Mouse (Mus musculus) liver, adult 2 months (tissue): ENCODE data around the gene Tlk1. TPM values are rescaled to one million over a fixed set of nuclear protein-coding genes. Genes with fewer than 3 reads are reported as not detected.

Experiments
- DNase-seq: peaks from one replicate; pipeline ENCODE4 v3.0.0-alpha.2; 2011; ENCODE audit warnings: low read depth, low spot score; ENCODE audit errors: extremely low read depth
- H3K27ac ChIP-seq: fragments of 200-500 bp; replicated peaks from 2 replicates; pipeline ENCODE4 v1.5.1; 2012; ENCODE audit warnings: low read depth, mild to moderate bottlenecking, control low read depth, inconsistent platforms, low read length; ENCODE audit not compliant: insufficient read depth
- H3K27me3 ChIP-seq: fragments of 200-500 bp; 2 replicates; pipeline ENCODE4 v1.6.1; 2012; ENCODE audit warnings: mild to moderate bottlenecking, moderate library complexity, low read length, inconsistent platforms; ENCODE audit not compliant: control insufficient read depth, insufficient read depth
- H3K36me3 ChIP-seq: fragments of 200-500 bp; 2 replicates; pipeline ENCODE4 v1.6.1; 2012; ENCODE audit warnings: low read length, inconsistent platforms; ENCODE audit not compliant: control insufficient read depth, insufficient read depth
- H3K4me1 ChIP-seq: fragments of 200-500 bp; 2 replicates; pipeline ENCODE4 v1.6.1; 2011; ENCODE audit warnings: low read length; ENCODE audit not compliant: control insufficient read depth, insufficient read depth
- H3K4me3 ChIP-seq: fragments of 200-500 bp; 2 replicates; pipeline ENCODE4 v1.5.1; 2011; ENCODE audit warnings: low read depth, mild to moderate bottlenecking, control low read depth, low read length, moderate library complexity; ENCODE audit not compliant: insufficient read depth
- H3K79me2 ChIP-seq: fragments of 200-500 bp; 2 replicates; pipeline ENCODE4 v1.6.1; 2012; ENCODE audit warnings: inconsistent platforms, mild to moderate bottlenecking, low read length, moderate library complexity; ENCODE audit not compliant: control insufficient read depth, insufficient read depth
- H3K9ac ChIP-seq: fragments of 200-500 bp; 2 replicates; pipeline ENCODE4 v1.6.1; 2012; ENCODE audit warnings: low read depth, mild to moderate bottlenecking, control low read depth, inconsistent platforms, low read length
- CTCF ChIP-seq: fragments of 200-500 bp; IDR thresholded peaks from 2 replicates; pipeline ENCODE4 v1.5.1; 2011; ENCODE audit warnings: low read depth, low read length, control low read depth
- POLR2A ChIP-seq: fragments of 200-500 bp; IDR thresholded peaks from 2 replicates; pipeline ENCODE4 v1.6.1; 2011; ENCODE audit warnings: low read length, control low read depth; ENCODE audit not compliant: insufficient read depth; ENCODE audit errors: extremely low read depth
- WGBS: fragments of 180-500 bp; shearing (Covaris S2); methylation state at CpG from one replicate; pipeline ENCODE4 v1.1.7; 2018; 5-methylcytosine and 5-hydroxymethylcytosine counted together
- polyA plus RNA-seq: library from polyadenylated mRNA; depleted of rRNA; stranded (reverse); fragments of >200 nt; gene quantifications from 2 replicates; pipeline ENCODE4 v1.2.3, GENCODE M21; 2012
- total RNA-seq: library from RNA; depleted of rRNA; stranded (reverse); fragments of >200 nt; gene quantifications from 2 replicates; pipeline ENCODE4 v1.2.3, GENCODE M21; 2014

Tlk1 gene
- total and polyA plus RNA-seq, 2 experiments: 5.6 to 21.4 TPM

DNA sequence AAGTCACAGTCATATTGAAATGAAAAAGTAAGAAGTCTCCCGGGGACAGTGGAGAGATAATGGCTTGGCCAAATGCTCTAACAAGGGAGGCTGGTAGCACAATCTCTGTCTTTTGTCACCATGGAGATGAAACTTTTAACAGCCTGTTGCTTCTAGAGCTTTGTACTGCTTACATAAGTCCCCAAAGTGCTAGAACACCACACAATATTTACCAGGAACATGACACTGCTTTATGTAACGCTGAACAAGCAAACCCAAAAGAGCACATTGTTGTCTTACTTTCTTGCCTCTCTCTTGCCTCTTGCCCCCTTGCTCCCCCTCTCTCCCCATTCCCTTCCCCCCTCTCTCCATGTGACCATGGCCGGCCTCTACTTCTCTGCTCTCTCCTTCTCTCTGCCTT is 41.7 kb upstream of the Tlk1 start:
- Histone ChIP-seq H3K79me2 (no peaks in the 10 kb centered on the region), H3K9ac (no peak overlapping the region), H3K4me1 (peaks cover 3% of the 10 kb centered on the region; the same call in 1 of the 2 replicates), H3K27me3 (no peaks in the 10 kb centered on the region), H3K36me3 (no peaks in the 10 kb centered on the region), H3K4me3 (no peak overlapping the region), H3K27ac (no peak overlapping the region)
- no peak for TF ChIP-seq CTCF
- no peak for TF ChIP-seq POLR2A
- WGBS: 76% methylated on average over 3 of the region's 3 CpGs
- DNase-seq: peak; percentile 26

DNA sequence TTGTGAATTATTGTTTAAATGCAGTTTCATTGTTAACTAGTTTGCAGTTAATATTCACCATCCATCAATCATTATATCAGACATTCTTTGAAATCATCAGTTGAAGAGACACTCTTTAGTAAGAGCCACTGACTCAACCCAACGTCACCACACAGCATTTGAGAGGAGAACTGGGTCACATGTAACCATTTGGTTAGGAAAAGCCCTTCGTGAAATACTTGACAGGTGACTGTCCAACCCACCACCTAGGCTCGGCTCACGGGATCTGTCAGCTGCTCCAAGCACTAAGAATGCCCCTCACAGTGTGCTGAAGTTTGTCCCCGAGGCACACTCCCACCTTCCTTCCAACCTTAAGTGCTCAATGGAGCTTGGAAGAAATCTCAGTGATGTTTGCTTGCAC is 37.4 kb upstream of the Tlk1 start:
- WGBS: 91% methylated on average over 5 of the region's 5 CpGs
- no peaks in the 10 kb centered on the region; the same call in 1 of the 2 replicates for H3K4me1 ChIP-seq
- no peak overlapping the region for H3K9ac ChIP-seq
- H3K4me3 ChIP-seq: no peak overlapping the region
- no peaks in the 10 kb centered on the region for H3K27me3 ChIP-seq
- no peak for DNase-seq
- no peaks in the 10 kb centered on the region for H3K79me2 ChIP-seq
- no peak overlapping the region for H3K27ac ChIP-seq
- no peaks in the 10 kb centered on the region for H3K36me3 ChIP-seq
- TF ChIP-seq CTCF (no peak), POLR2A (no peak)

DNA sequence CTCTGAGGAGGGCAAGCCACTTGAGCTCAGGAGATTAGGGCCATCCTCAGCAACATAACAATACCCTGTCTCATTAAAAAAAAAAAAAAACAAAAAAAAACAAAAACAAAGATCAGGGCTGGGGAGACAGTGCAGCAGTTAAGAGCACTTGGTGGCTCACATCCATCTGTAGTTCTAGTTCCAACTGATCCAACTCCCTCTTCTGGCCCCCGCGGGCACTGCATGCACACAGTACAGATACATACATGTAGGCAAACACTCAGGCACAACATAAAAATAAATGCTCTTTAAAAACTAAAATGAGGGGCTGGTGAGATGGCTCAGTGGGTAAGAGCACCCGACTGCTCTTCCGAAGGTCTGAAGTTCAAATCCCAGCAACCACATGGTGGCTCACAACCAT is 34.2 kb upstream of the Tlk1 start:
- Histone ChIP-seq H3K79me2 (no peaks in the 10 kb centered on the region), H3K4me1 (no peaks in the 10 kb centered on the region), H3K27ac (no peak overlapping the region), H3K9ac (no peak overlapping the region), H3K4me3 (no peak overlapping the region), H3K36me3 (no peaks in the 10 kb centered on the region), H3K27me3 (no peaks in the 10 kb centered on the region)
- DNase-seq: no peak
- WGBS: 97% methylated on average over 4 of the region's 4 CpGs
- TF ChIP-seq POLR2A: no peak
- no peak for TF ChIP-seq CTCF

DNA sequence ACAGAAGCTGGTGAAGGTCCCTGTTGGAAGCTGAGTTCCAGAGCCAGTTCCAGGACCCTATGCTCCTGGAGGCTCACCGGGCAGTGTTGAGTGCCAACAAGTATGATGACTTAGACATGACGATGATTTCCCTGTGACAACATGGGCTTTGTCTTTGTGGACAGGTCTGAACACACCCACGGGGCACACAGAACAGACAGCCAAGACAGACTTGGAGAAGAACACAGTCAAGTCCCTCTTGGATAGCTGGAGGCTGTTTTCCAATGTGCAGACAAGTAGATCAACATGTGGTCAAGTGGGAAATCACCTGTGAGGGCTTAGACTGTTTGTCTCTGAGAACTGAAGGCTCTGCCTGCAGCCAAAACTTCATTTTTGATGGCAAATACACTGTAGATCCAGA is 31.4 kb upstream of the Tlk1 start:
- Histone ChIP-seq H3K9ac (no peak overlapping the region), H3K36me3 (no peaks in the 10 kb centered on the region), H3K27ac (no peak overlapping the region), H3K79me2 (no peaks in the 10 kb centered on the region), H3K4me3 (no peak overlapping the region), H3K27me3 (no peaks in the 10 kb centered on the region), H3K4me1 (no peaks in the 10 kb centered on the region)
- 98% methylated on average over 3 of the region's 3 CpGs for WGBS
- no peak for TF ChIP-seq POLR2A
- no peak for TF ChIP-seq CTCF
- DNase-seq: no peak

DNA sequence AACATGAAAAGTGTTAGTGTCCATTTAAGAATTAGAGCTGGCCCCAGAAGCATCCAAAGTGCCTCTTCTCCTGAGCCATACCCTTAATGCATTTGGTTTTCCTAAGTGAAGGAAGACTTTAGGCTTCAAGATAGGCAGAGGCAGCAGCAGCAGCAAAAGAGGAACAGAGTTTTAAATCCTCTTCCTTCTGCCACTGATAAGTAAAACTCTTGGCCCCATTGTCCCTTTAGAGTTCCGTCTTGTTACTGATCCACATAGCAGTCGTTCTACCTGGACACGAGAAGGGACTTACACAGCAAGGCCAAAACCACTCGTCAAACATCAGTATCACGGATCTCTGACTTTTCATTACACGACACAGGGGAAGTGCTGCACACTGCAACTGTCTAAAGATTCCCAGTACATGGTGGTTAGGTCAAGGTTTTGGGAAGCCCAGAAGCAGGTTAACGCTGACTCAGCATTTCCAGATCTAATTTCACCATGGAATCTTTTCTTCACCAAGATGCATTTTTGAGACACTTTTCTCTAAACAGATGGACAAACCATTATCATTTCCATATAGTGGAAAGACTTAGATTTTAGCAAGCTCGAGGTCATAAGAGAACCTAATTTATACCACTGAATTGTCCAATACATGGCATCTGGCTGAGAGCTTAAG is 28.8 kb upstream of the Tlk1 start:
- no peaks in the 10 kb centered on the region for H3K4me1 ChIP-seq
- H3K79me2 ChIP-seq: no peaks in the 10 kb centered on the region
- no peak overlapping the region for H3K9ac ChIP-seq
- H3K36me3 ChIP-seq: no peaks in the 10 kb centered on the region
- TF ChIP-seq CTCF (no peak), POLR2A (no peak)
- H3K4me3 ChIP-seq: no peak overlapping the region
- WGBS: 85% methylated on average over 8 of the region's 8 CpGs
- H3K27ac ChIP-seq: no peak overlapping the region
- DNase-seq: no peak
- H3K27me3 ChIP-seq: no peaks in the 10 kb centered on the region

DNA sequence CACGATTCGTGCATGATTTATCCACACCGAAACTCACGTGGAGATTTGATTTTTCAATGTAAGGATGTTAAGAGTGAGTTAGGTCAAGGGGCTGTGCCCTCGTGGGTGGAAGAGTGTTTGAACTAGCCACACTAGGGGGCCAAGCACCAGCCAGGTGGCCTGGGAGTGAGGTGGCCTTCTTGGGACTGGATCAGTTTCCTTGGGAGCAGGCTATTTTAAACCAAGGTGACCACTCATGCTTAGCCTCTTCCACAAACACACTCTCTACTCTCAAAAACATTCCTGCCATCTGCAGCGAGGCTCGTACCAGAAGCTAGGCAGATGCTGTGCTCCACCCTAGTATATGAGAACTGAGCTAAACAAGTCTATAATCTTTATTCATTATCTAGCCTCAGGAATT is 27.8 kb upstream of the Tlk1 start:
- H3K4me3 ChIP-seq: no peak overlapping the region

More for the DNA sequence above, 27.8 kb upstream of the Tlk1 start:
- no peaks in the 10 kb centered on the region for H3K79me2 ChIP-seq
- H3K4me1 ChIP-seq: no peaks in the 10 kb centered on the region
- no peak overlapping the region for H3K27ac ChIP-seq
- H3K36me3 ChIP-seq: no peaks in the 10 kb centered on the region
- H3K9ac ChIP-seq: no peak overlapping the region
- 75% methylated on average over 7 of the region's 7 CpGs for WGBS
- no peak for DNase-seq
- H3K27me3 ChIP-seq: no peaks in the 10 kb centered on the region
- TF ChIP-seq CTCF: no peak
